Mouse (Mus musculus) liver, postnatal 0 days (tissue): ENCODE data around the gene Srp68.

ENCODE experiments used
- CTCF ChIP-seq: sonication (generic); IDR thresholded peaks from 2 replicates; pipeline ENCODE4 v1.5.1; 2016; ENCODE audit warnings: antibody characterized with exemption, low read depth
- EP300 ChIP-seq: IDR thresholded peaks from 2 replicates; pipeline ENCODE4 v1.6.1; 2016; ENCODE audit warnings: antibody characterized with exemption, low read depth, mild to moderate bottlenecking

DNA sequence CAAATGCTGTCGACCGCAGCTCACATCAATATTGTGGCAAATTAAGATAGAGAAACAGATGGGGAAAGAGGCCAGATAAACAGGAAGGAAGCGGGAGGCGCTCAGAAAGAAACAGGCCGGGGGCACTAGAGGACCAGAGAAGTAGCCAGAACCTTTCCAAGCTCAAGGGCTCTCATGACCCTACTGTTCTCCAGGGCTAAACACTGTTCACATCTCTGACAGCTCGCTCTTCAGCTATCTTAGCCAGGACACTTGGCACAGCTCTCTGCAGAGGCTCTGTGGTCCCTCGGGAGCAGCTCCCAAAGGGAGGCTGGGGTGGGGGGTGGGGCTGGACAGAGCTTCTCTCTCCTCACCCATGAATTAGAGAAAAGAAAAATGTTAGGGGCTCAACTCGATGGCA lies 16.5 kb upstream of the Srp68 start:
- TF ChIP-seq CTCF (no peak), EP300 (no peak)
